Mouse (Mus musculus) intestine, postnatal 0 days (tissue): ENCODE measurements at regions not wholly inside any gene's neighbourhood (a gene's known extent, or its start where the extent isn't known, plus 50 kb on each side); places are given as distances from the start of the nearest gene placed in this dataset.

Experiments
- ATAC-seq: fragments of 200-750 bp; cut with Nextera tagmentation; 2 replicates; pipeline ENCODE4 v1.8.0; 2017; ENCODE audit warnings: mild to moderate bottlenecking, moderate TSS enrichment, moderate library complexity
- H3K27ac ChIP-seq: fragments of 300-500 bp; sonication (generic); 2 replicates; pipeline ENCODE4 v1.5.1; 2014; ENCODE audit warnings: mild to moderate bottlenecking, low read depth, low read length, moderate library complexity
- H3K27me3 ChIP-seq: fragments of 300-500 bp; sonication (generic); replicated peaks from 2 replicates; pipeline ENCODE4 v1.6.1; 2014; ENCODE audit warnings: low read length, mixed read lengths; ENCODE audit not compliant: control insufficient read depth, insufficient read depth
- H3K36me3 ChIP-seq: fragments of 300-500 bp; sonication (generic); 2 replicates; pipeline ENCODE4 v1.6.1; 2014; ENCODE audit warnings: mild to moderate bottlenecking, moderate library complexity; ENCODE audit not compliant: control insufficient read depth, insufficient read depth
- H3K4me1 ChIP-seq: fragments of 300-500 bp; sonication (generic); replicated peaks from 2 replicates; pipeline ENCODE4 v1.6.1; 2014; ENCODE audit warnings: antibody characterized with exemption, low read length, mixed read lengths; ENCODE audit not compliant: control insufficient read depth, insufficient read depth
- H3K4me2 ChIP-seq: fragments of 300-500 bp; sonication (generic); replicated peaks from 2 replicates; pipeline ENCODE4 v1.6.1; 2014; ENCODE audit warnings: low read depth, mild to moderate bottlenecking, moderate library complexity
- H3K4me3 ChIP-seq: fragments of 300-500 bp; sonication (generic); 2 replicates; pipeline ENCODE4 v1.5.1; 2014; ENCODE audit warnings: low read depth, low read length
- H3K9ac ChIP-seq: fragments of 300-500 bp; sonication (generic); 2 replicates; pipeline ENCODE4 v1.6.1; 2014; ENCODE audit warnings: mild to moderate bottlenecking, low read depth, low read length
- H3K9me3 ChIP-seq: fragments of 300-500 bp; sonication (generic); 2 replicates; pipeline ENCODE4 v1.6.1; 2016; ENCODE audit warnings: mixed run types; ENCODE audit not compliant: control insufficient read depth
- CTCF ChIP-seq: sonication (generic); IDR thresholded peaks from 2 replicates; pipeline ENCODE4 v1.5.1; 2016; ENCODE audit warnings: low read depth, mild to moderate bottlenecking, control low read depth, antibody characterized with exemption, moderate library complexity
- WGBS: fragments of 180-500 bp; shearing (Covaris S2); extraction: QIAGEN DNeasy Blood & Tissue Kit; methylation state at CpG from one replicate; pipeline ENCODE4 v1.1.7; 2014; 5-methylcytosine and 5-hydroxymethylcytosine counted together

GRCm38 (mm10) chr13:28658652-28659051, 294.9 kb downstream of the Sox4 start:
- 39% methylated on average over 5 of the region's 5 CpGs for WGBS
- H3K4me2 ChIP-seq: no peak overlapping the region
- 0 out of 2 replicates have a peak, but pooled peaks cover 4% of the 10 kb centered on the region for H3K4me1 ChIP-seq
- no peaks in the 10 kb centered on the region for H3K9me3 ChIP-seq
- ATAC-seq: no peak
- H3K27ac ChIP-seq: no peak overlapping the region
- H3K9ac ChIP-seq: no peak overlapping the region
- TF ChIP-seq CTCF: no peak
- H3K27me3 ChIP-seq: no peaks in the 10 kb centered on the region
- H3K36me3 ChIP-seq: no peaks in the 10 kb centered on the region
- no peak overlapping the region for H3K4me3 ChIP-seq

GRCm38 (mm10) chr13:28654883-28655282, 298.6 kb downstream of the Sox4 start:
- no peak overlapping the region for H3K9ac ChIP-seq
- H3K4me3 ChIP-seq: no peak overlapping the region
- no peak for TF ChIP-seq CTCF
- no peaks in the 10 kb centered on the region for H3K36me3 ChIP-seq
- no peak overlapping the region for H3K27ac ChIP-seq
- peaks cover 4% of the 10 kb centered on the region; the same call in 1 of the 2 replicates for H3K4me1 ChIP-seq
- H3K27me3 ChIP-seq: no peaks in the 10 kb centered on the region
- ATAC-seq: no peak
- no peak overlapping the region for H3K4me2 ChIP-seq
- H3K9me3 ChIP-seq: no peaks in the 10 kb centered on the region

- no peak for ATAC-seq
- Histone ChIP-seq H3K4me3 (no peak overlapping the region), H3K4me1 (no peaks in the 10 kb centered on the region; the same call in 1 of the 2 replicates), H3K36me3 (no peaks in the 10 kb centered on the region), H3K4me2 (no peak overlapping the region), H3K27ac (no peak overlapping the region), H3K27me3 (no peaks in the 10 kb centered on the region), H3K9ac (no peak overlapping the region), H3K9me3 (no peaks in the 10 kb centered on the region)
- no peak for TF ChIP-seq CTCF
- WGBS: 83% methylated on average over 4 of the region's 4 CpGs
These were observed 300.2 kb downstream of the Sox4 start for GRCm38 (mm10) chr13:28653362-28653761.

- no peaks in the 10 kb centered on the region for H3K27me3 ChIP-seq
- H3K9ac ChIP-seq: no peak overlapping the region
- no peak overlapping the region for H3K4me2 ChIP-seq
- WGBS: 90% methylated on average over 2 of the region's 2 CpGs
- H3K9me3 ChIP-seq: no peaks in the 10 kb centered on the region
- H3K4me1 ChIP-seq: no peaks in the 10 kb centered on the region; the same call in 1 of the 2 replicates
- no peak for TF ChIP-seq CTCF
- ATAC-seq: no peak
- H3K27ac ChIP-seq: no peak overlapping the region
- no peak overlapping the region for H3K4me3 ChIP-seq
- no peaks in the 10 kb centered on the region for H3K36me3 ChIP-seq
These were observed 301.7 kb downstream of the Sox4 start for GRCm38 (mm10) chr13:28651810-28652209.

GRCm38 (mm10) chr13:28645881-28646280, 307.6 kb downstream of the Sox4 start:
- WGBS: 48% methylated on average over 4 of the region's 4 CpGs
- no peaks in the 10 kb centered on the region for H3K27me3 ChIP-seq
- TF ChIP-seq CTCF: no peak
- ATAC-seq: no peak
- H3K4me1 ChIP-seq: no peaks in the 10 kb centered on the region
- no peaks in the 10 kb centered on the region for H3K9me3 ChIP-seq
- no peaks in the 10 kb centered on the region for H3K36me3 ChIP-seq
- H3K9ac ChIP-seq: no peak overlapping the region
- no peak overlapping the region for H3K4me3 ChIP-seq
- H3K27ac ChIP-seq: no peak overlapping the region
- H3K4me2 ChIP-seq: no peak overlapping the region

GRCm38 (mm10) chr13:28644846-28645574, 308.5 kb downstream of the Sox4 start:
- Histone ChIP-seq H3K4me1 (no peaks in the 10 kb centered on the region), H3K9me3 (no peaks in the 10 kb centered on the region), H3K27me3 (no peaks in the 10 kb centered on the region), H3K36me3 (no peaks in the 10 kb centered on the region), H3K4me2 (no peak overlapping the region), H3K27ac (no peak overlapping the region), H3K4me3 (no peak overlapping the region), H3K9ac (no peak overlapping the region)
- 73% methylated on average over 3 of the region's 3 CpGs for WGBS
- TF ChIP-seq CTCF: no peak
- no peak for ATAC-seq

- TF ChIP-seq CTCF: no peak
- H3K27me3 ChIP-seq: no peaks in the 10 kb centered on the region
- no peak overlapping the region for H3K27ac ChIP-seq
- H3K4me2 ChIP-seq: no peak overlapping the region
- H3K36me3 ChIP-seq: no peaks in the 10 kb centered on the region
- ATAC-seq: no peak
- no peak overlapping the region for H3K9ac ChIP-seq
- H3K9me3 ChIP-seq: no peaks in the 10 kb centered on the region
- 84% methylated on average over 1 of the region's 1 CpGs for WGBS
- no peak overlapping the region for H3K4me3 ChIP-seq
- no peaks in the 10 kb centered on the region for H3K4me1 ChIP-seq
These were observed 312.7 kb downstream of the Sox4 start for GRCm38 (mm10) chr13:28640826-28641225.
